Mouse (Mus musculus): ENCODE results near the gene Cox18.
"Not testable (repeated sequence)": the region's sequence is repeated elsewhere in the genome, so short reads cannot be mapped to it uniquely, and the experiment has no call there.

Gene Cox18

DNA sequence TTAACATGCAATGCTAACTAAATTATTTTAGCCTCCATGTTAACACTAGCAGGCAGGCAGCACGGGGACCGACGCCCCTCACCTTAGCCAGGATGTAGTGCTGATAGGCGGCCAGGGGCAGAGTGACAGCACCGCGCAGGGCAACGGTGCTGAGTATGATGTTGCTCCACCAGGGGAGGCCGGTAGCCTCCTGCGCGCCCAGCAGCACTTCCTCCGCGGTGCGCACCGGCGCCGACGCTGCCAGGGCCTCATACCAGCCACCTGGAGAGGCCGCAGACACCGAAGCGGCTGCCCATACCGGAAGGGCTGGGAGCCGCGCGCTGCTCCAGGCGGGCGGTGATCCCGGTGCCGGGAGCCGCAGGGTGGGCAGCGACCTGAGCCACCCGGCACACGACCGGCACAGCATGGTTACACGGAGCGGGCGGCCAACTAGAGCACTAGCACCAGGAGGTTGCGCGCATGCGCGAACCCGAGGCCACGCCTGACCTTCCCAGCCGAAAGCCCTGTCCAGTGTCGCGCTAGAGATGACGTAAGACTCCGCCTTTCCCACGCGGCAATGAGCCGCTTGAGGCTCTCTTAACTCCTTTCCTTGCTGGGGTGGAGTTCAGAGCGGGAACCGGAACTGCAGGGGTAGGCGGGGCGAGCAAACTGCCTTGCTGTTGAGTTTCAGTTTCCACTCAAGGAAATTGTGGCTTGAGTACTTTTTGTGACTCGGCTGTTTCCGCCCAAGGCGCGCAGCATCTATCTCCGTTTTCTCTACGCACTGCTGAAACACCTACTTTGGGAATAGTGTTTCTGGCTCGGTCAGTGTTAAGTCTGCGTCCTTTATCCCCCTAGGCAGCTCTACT is at the start of gene Cox18:
TSS of gene Cox18 (minus strand) at position 468 of the 848 bp plus-strand sequence.
- peak; percentile 99 to 100 for DNase-seq (ENCODE audit: low spot score in 2 of 2)

GRCm38 (mm10) chr5:90262230-90262629 is 38.4 kb upstream of the Cox18 start:
- not testable (repeated sequence) for DNase-seq (ENCODE audit: low spot score in 2 of 2)

DNA sequence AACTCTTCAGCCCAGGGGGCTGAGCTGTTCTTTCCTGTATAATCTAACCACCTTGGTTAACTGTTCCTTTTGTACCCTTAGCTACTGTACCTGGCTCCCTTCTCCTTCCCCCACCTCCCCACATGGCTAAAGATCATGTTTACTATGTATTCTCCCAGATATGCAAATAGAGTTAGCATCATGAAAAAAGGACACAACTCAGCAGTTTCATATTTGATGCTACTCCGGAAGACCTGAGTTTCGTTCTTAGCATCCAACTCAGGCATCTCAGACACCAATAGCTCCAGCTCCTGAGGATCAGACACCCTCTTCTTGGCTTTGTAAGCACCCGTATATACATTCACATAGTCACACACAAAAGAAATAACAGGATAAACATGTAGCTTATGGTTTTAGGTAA is 33.2 kb upstream of the Cox18 start:
- DNase-seq (ENCODE audit: low spot score in 2 of 2), result no peak

GRCm38 (mm10) chr5:90247503-90247902 is 23.7 kb upstream of the Cox18 start:
- DNase-seq (ENCODE audit: low spot score in 2 of 2), result no peak

DNA sequence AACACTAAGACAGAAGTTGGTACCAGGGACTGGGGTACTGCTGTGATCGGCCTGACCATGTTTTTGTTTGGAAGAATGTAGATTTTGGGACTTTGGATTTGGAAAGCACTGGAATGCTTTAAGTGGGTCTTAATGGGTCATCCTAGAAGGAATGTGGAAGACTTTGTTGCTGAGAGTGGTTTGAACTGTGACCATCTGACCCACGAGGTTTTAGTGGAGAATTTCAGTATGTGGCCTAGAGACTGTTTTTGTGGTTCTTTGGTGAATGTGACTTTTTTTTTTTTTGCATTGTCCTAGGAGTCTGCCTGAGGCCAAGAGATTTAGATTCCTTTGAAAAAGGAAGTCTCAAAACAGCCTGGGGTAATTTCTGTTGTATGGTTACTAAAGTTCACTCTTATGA is 23.2 kb upstream of the Cox18 start:
- DNase-seq (ENCODE audit: low spot score in 2 of 2), result no peak

DNA sequence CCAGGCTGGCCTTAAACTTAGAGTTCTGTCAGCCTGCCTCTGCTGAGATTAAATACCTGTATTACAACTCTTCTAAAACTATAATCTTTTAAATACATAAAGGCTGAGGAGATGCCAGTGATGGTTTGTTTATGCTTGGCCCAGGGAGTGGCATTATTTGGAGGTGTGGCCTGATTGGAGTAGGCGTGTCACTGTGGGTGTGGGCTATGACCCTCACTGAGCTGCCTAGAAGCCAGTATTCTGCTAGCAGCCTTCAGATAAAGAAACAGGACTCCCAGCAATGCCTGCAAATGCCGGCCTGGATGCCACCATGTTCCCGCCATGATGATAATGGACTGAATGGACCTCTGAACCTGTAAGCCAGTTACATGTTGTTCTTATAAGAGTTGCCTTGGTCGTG is 22.8 kb upstream of the Cox18 start:
- DNase-seq (ENCODE audit: low spot score in 2 of 2), result no peak

DNA sequence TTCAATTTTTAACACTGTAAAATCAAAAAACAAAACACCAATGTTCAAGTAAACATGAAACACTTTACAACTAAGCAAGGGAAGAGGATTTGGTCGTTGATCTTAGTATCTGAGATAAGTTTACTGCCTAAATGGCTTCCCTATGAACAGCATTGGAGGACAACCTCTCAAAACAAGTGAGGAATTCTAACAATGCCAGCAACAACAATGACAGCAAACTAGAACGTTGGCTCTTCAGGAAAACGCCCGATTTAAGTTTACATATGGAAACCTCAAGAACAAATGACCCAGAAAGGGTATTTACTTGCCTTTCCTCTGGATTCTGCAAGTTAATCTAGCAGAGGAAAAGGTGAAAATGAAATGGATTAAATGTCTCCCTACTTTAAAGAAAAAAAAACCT is 21.6 kb upstream of the Cox18 start:
- DNase-seq (ENCODE audit: low spot score in 2 of 2), result no peak

GRCm38 (mm10) chr5:90235217-90235616 is 11.4 kb upstream of the Cox18 start:
- DNase-seq (ENCODE audit: low spot score in 2 of 2), result no peak

- DNase-seq (ENCODE audit: low spot score in 2 of 2), result no peak
These were observed 9.5 kb upstream of the Cox18 start for GRCm38 (mm10) chr5:90233305-90233704.

DNA sequence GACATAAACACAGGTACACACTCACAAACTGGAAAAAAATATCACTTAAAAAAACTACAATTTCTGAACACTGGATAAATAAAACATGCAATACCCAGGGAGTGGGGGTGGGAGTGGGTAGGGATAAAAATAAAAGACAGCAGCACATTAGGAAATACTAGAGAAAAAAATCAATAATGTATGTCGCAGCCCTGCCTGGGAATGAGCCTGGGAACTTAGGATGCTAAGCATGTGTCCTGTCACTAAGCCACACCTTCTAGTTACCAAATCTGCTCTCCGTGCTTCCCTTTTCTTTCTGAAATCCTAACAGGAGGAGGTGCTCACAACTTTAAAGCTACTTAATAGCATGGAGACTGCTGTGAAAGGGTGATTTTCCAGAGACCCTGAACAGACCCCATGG is 6.0 kb upstream of the Cox18 start:
- DNase-seq (ENCODE audit: low spot score in 2 of 2), result no peak

- DNase-seq (ENCODE audit: low spot score in 2 of 2), result no peak
These were observed 2.9 kb upstream of the Cox18 start for GRCm38 (mm10) chr5:90226696-90227095.

DNA sequence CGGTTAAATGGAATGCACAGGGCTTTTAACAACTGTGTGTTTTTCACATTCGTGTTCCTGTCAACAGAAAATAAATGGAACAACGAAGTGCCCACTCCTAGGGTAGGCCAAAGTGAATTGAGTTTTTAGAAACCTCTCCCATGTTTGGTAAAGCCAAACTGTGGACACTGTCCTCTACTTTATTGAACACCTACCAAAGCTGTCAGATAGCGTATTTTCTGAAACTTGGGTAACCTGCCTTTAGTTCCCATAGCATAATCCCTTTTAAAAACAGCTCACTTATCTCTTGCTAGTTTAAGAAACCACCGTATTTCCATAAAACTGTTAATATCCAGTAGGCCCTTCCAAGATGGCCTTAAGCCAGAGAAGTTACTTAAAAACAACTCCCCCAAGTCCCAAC is 929 bp upstream of the Cox18 start:
- no peak for DNase-seq (ENCODE audit: low spot score in 2 of 2)

- DNase-seq (ENCODE audit: low spot score in 2 of 2), result no peak
These were observed 864 bp downstream of the Cox18 start for GRCm38 (mm10) chr5:90222937-90223336.

- no peak for DNase-seq (ENCODE audit: low spot score in 2 of 2)
These were observed 6.0 kb downstream of the Cox18 start for GRCm38 (mm10) chr5:90217791-90218190.

DNA sequence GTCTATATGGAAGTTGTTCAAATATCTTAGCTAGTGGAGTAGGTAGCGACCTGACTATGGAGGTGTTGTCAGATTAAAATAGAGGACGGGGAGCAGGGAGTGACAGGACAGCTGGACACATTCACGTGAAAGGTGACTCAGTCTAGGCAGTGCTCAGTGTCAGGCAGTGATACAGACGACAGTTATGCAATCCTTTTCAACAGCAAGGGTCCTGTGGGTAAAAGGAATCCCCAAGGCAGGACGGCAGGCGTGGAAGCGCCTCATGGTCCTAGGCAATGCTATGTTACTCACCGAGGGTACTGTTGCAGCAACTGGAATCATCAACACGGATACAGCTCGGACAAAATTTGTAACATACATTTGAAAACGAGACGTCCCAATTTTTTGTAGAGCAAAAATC is 6.6 kb downstream of the Cox18 start:
- no peak for DNase-seq (ENCODE audit: low spot score in 2 of 2)

DNA sequence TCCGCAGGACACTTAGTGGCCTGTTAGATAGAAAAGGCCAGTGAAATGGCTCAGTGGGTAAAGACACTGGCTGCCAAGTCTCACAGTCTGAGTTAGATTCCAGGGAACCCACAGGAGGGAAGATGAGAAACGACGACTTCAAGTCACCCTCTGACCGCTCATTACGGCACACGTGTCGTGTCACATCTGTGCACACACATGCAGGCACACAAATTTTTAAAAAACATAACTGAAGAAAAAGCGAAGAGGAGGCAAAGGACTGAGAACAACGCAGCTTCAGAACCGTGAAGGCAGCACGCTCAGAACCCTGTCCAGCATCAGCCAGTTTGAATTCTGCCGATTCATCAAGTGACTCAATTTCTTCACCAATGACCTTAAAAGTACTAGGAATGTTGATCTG is 10.4 kb downstream of the Cox18 start:
- DNase-seq (ENCODE audit: low spot score in 2 of 2), result no peak

- peak in 1 of 2 experiments; percentile 26 for DNase-seq (ENCODE audit: low spot score in 2 of 2)
These were observed 20.6 kb downstream of the Cox18 start for GRCm38 (mm10) chr5:90203168-90203567.

GRCm38 (mm10) chr5:90202447-90203117 is 21.2 kb downstream of the Cox18 start:
- DNase-seq (ENCODE audit: low spot score in 2 of 2), result no peak

- DNase-seq (ENCODE audit: low spot score in 2 of 2), result no peak
These were observed 23.7 kb downstream of the Cox18 start for GRCm38 (mm10) chr5:90199922-90200632.

DNA sequence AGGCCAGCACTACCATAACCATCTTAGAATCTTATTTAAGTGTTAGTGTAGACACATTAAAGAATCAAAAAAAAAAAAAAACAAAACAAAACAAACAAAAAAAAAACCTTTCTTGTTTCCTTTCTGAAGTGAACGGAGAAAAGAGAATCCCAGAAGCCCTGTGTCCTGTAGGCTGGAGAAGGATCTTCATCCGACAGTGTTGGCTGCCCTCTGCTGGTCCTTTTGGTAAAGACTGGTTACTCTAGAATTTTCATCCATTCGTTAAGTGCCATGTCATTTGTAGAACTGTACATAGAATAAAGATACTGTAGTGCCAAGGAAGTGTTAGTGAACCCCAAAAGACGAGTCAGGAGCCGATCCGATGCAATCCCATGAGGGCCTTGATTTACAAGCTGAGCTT is 29.0 kb downstream of the Cox18 start:
- DNase-seq (ENCODE audit: low spot score in 2 of 2), result peak in 1 of 2 experiments; percentile 39

DNA sequence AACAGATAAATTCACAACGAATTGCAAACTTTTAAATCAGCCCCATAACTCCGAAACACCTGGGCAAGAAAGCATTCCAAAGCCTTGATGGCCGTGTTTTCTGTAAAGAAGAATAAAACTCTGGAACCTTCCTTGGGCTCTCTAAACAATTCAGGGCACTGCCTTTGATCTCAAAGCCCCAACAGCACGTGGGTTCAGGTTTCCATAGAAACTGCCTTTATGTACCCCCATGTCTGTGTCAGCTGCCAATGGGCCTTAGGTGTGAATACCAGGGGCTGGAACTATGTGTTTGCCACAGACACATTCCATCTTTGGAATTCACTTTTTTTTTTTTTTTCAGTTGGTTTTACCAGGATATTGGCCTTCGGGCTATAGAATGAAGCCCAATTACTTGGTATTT is 41.0 kb downstream of the Cox18 start:
- DNase-seq (ENCODE audit: low spot score in 2 of 2), result no peak

DNA sequence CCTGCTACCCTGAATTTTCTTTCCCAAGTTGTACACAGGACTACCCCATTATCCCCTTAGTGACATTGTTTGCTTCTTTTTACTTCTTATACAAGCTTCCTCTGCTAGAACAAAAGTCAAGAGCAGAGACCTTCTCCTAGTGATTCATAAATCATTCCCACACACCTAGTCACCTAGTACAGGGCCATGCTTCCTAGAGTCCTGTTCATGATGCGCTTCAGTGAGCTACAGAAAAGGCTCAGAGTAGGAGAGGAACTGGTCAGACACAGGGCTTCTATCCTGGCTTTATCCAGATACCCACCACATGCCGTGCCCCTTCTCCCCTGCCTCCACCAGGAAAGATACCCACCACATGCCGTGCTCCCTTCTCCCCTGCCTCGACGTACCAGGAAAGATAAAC is 44.7 kb downstream of the Cox18 start:
- no peak for DNase-seq (ENCODE audit: low spot score in 2 of 2)

DNA sequence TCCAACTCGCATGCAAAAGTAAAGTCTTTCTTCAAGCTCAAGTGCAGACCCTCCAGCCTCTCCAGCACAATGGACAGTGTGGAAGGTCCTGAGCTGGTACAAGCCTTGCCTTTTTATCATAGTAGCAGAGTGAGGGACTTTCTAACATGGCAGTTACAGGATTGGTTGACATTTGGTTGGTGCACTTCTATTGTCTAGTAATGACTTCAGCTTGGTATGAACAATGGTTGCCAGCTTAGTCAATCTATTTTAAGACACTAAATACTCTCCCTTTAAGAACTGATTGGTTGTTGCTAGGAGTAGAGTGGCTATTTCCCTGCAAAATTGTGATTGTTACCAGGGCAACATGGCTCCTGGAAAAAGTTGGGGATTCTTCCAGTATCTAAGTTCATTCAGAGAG is 45.7 kb downstream of the Cox18 start:
- DNase-seq (ENCODE audit: low spot score in 2 of 2), result peak; percentile 55 to 76
